Mouse (Mus musculus): ENCODE measurements at regions not wholly inside any gene's neighbourhood (a gene's known extent, or its start where the extent isn't known, plus 50 kb on each side); places are given as distances from the start of the nearest gene placed in this dataset.

DNA sequence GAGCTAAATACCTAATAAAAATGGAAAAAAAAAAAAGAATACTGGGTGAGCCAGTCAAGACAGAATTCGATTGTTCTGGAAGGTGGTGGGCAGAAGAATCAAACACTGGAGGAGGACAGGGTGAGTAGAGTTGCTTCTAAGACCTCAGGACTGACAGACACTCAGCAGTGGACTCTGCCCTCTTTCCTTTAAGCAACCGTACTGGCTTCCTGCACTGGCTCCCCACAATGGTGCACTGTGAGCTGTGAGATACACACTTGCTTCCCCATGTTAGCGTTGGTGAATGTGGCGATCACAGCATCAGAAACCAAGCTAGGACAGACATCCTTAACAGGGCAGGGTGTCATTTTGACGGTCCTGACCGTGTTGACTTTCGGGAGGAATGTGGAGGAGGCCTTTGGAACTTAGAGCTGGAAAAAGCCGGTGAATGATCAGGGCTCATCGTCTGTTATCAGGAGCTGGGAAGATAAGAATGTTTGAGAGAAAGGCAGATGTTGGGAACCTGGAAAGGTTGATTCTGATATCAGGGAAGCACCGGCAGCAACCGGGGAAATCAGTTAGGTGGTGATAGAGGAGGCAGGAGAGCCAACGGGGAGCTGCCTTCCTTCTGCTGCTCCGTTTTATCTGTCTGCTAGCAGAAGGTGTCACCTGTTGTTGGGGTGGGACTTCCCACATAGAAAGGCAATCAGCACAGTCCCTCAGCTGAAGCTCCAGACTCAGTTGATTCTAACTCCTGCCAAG lies 254.8 kb downstream of the Ajap1 start:
- DNase-seq (ENCODE audit: low spot score in 2 of 2): no peak

DNA sequence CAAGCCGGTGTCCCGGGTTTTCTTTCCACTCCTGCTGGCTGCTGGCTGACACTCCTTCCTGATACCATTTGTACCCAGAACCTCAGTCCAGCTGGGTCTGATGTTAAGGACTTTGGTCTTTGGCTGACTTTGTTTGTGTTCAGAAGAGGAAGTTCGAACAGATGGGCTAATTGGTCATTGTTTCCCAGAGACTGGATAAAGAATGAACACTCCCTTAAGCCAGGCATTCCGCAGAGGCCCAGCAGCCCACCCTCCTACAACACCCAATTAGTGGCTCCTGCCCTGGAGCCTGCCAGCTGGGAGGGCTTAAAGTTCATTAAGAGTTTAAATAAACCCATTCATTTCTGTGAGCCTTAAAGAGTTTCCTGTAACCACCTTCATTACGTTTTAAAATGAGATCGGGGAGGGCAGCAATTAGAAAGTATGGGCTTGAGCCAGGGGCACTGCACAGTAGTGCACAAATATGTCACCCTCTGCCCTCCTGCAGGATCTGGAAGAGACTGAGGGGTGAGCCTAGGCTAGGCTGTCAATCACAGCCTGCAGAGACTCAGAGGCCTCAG lies 257.9 kb downstream of the Ajap1 start:
- no peak for DNase-seq (ENCODE audit: low spot score in 2 of 2)

DNA sequence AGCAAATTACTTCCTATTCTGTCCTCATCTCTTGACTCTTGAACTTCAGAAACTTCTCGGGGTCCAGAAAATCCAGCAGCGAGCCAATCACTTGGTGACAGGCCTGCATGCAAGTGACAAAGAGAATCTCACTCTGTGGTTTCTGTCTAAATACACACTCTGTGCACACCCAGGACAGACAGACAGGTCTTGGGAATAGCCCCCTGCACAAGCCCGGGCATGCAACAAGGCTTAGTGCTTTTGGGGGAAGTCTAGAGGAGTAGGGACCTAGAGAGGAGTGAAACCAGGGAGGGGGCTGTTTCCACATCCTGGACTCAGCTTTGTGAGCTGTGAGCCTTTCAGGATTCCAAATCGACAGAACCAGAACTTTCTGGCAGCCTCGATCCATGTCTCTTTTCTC lies 259.6 kb downstream of the Ajap1 start:
- no peak for DNase-seq (ENCODE audit: low spot score in 2 of 2)

DNA sequence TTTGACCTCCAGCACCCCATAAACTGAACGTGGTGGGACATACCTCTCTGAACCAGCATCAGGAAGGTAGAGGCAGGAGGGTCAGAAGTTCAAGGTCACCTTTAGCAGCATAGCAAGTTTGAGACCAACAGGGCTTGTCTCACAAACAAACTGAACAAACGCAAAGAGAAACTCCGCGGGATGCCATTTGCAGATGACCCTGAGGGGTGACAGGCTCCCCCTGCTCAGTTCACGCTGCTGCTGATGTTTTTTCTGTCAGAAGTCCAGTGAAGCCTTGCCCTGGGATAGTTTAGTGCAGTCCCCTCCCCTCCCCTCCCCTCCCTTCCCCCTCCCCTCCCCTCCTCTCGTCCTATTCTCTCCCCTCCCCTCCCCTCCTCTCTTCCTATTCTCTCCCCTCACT lies 262.1 kb downstream of the Ajap1 start:
- no peak for DNase-seq (ENCODE audit: low spot score in 2 of 2)

DNA sequence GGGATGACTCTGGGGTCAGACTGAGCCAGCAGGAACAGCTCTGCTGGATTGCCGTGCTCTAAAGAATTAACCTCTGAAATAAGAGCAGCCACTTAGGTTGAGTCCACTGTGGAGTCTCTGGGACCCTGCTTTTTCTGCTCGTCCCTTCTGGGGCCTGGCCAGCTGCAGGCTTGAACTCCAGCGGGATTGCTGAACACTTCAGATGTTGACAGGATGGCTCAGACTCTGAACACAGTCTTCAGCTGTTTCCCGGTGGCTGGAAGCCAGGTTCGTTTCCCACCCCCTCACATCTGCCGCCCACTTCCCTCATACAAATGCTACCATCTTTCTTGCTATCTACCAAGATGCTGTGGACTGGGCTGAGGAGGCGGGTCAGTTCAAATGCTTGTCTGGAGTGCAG lies 262.5 kb downstream of the Ajap1 start:
- DNase-seq (ENCODE audit: low spot score in 2 of 2): no peak

DNA sequence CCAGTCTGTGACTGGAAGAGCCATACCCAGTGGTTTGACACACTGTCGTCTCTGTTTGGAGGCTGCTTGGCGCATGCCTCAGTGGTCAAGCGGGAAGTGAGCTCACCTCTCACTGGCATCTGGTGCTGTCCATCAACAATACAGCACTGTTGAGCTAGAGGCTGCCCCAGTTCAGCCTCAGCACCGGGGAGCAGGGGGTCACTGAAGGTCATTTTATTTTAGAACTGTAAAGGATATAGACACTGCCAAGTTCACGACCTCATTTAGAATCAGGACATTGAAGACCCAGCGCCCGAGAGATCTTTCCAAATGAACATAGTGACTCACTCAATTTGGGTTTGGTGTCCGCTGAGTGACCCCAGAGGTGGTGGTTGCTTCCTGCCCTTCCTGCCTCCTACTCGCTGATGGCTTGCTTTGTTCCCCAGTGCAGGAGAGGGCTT lies 265.1 kb downstream of the Ajap1 start:
- DNase-seq (ENCODE audit: low spot score in 2 of 2): no peak

DNA sequence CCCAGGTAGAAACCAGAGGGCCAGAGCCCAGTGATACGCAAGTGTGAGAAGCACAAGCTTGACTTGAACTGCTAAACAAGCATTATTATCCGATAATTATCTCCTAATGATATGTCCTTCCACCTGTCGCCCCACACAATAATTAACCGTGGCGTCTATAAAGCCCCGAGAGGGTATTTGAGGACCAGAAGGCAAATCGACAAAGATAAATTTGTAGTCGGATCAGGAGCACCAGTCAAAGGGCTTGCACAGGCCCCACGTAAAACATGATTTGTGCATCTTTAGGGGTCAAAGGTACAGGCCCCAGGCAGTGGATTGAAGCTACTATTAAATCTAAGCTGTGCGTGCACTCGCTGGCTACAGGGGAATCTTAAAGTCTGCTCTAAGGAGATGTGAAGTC lies 270.5 kb downstream of the Ajap1 start:
- no peak for DNase-seq (ENCODE audit: low spot score in 2 of 2)

DNA sequence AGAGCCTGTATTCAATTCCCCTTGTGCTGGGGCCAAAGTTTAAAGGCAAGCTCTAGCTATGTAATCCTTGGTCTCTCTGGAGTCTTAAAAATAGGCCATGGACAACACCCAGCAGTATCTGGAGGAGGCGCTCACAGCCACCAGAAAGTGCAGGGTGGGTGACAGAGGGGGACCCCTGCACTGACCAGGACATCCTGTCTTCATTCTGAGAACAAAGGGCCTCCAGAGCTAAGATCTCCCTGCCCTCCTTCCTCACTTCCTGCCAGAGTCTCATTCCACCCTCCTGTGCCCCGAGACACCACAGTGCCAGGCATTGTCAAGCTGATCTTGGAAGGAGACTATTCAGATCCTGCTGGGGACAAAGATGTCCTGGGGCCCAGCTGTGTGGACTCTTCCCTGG lies 273.8 kb downstream of the Ajap1 start:
- no peak for DNase-seq (ENCODE audit: low spot score in 2 of 2)

DNA sequence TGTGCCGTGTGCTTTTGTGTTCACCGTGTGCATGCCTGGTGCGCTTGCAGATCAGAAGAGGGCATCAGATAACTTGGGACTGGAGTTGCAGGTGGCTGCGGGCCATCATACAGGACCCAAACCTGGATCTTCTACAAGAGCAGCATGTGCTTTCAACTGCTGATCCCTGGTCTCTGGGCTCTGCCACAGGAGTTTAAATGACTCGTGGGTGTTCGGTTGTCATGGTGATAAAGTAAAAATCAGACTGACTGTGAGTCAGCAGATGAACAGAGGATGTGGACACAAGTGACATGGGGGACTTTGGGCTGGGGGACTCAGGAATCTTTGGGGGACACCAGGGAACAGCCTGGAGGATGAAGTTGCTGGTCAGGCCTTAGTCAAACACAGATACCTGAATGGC lies 274.4 kb downstream of the Ajap1 start:
- no peak for DNase-seq (ENCODE audit: low spot score in 2 of 2)

DNA sequence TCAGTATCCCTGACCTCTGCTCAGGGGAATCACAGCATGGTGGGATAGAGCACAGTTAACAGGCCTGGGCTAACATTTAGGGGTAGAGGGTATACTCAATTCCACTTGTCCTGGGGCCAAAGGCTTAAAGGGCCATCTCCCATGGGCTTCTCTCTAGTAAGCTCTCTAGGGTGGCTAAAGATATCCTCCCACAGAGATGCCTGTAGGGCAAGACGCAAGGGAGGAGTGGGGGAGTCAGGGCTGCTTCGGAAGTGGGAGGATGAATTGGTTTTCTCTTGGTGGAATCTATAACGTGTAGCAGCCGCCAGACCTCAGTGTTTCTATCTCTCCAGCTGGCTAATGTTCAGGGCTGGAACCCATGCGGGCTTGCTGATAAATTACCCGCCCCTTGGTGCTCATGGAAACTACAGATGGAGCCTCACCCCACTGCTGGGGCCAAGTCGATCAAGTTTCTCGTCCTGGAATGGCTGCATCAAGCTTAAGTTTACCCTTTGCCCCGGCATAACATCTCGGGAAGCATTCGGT lies 275.0 kb downstream of the Ajap1 start:
- no peak for DNase-seq (ENCODE audit: low spot score in 2 of 2)

DNA sequence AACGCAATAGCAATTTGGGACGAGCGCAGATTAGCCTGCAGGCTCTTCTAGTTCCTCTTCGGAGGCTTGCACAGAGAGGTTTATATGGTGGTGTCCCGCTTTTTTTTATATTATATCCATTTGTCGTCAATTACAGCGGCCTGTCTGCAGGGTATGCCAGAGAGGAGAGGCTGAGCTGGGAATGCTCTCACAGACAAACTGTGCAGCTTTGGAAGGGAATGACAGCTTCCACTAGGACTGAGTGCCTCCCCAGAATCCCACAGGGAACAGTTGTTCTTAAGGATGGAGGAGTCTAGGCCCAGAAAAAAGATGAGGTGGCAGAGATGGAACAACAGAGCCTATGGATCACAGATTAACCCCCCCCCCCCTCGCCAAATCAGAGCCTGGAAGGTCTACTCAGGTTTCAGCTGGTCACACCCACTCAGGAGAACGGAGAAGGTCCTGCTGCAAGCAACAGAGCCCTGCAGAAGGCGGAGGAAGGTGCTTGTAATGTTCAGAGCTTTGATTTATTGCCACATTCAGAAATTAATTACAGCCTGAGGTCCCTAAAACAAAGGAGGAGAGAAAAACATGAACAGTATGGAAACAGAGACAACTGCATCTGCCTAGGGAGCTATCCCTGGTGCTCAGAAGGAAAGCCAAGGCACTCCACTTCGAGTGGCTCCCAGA lies 275.7 kb downstream of the Ajap1 start:
- DNase-seq (ENCODE audit: low spot score in 2 of 2): no peak

DNA sequence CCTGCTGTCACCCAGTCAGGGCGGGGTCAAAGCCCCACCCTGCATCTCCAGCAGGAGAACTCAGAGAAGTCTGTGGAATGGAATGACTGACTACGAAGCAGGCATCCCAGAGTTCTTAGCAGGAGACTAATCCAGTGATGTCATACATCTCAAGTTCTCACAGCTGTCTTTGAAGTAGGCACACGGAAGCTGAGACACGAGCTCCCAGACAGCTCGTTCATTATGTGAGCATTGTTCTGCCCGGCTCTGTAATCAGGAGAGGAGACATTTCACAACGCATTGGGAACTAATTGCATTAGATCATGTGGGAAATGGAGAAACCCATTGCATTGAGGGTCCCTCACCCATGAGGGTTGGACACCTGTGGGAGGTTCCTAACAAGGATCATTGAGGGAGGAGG lies 277.8 kb downstream of the Ajap1 start:
- DNase-seq (ENCODE audit: low spot score in 2 of 2): no peak

DNA sequence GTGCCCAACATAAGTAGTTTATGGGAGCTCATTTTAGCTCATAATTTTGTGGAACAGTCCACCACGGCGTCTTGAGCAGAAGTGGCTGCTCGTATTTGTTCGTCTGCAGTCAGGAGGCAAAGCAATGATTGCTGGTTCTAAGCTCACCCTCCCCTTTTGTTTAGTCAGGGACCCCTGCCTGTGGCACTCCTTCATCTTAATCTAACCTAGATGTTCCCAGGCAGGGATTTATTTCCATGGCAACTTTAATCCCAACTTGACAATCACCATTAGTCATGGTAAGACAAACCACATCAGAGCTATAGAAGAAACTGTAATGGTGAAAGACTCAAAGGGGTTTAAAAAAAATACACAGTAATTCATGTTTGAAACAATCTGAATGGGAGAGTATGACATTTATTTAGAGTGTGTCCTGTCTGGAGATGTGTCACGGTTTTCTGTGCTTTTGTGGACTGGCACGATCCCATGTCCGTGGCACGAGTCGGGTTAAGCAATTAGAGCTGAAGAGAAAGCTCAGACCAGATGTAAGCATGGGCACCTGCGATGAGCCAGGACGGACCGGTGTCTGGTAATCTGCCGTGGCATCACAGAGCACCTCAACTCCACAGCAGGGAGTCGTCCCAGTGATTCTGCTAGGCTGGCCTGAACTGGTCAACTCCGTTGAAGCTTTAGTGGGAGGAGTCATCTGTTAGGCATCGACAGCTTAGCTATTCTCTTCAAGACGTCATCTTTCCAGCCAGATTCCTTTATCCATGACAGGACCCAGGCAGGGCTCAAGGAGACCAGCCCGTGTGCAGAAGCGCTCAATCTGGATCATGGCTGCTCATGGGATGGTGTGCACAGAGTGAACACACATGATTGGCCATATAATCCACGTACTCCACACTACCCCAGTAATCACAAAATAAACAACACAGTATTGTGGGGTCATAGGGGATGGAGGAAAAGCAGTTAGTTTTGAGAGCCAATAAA lies 281.5 kb downstream of the Ajap1 start:
- DNase-seq (ENCODE audit: low spot score in 2 of 2): no peak

DNA sequence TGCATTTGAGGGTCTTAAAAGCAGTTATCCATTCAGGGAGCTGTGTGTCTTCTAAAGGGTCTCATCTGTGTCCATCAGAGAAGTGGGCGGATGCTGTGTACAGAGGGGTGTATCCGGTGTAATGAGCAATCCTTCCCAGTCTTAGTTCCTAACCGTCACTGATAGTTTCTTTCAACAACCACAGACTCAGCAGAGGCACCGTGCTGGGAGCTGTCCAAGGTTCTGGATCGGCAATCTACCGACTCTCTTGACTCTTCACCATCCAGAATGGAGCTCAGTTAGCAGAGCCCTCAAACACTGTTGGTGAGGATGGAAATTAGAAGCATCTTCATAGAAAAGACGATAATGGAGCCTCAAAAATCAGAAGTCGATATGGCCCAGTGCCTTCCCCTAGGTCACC lies 293.1 kb downstream of the Ajap1 start:
- DNase-seq (ENCODE audit: low spot score in 2 of 2): peak in 1 of 2 experiments; percentile 27

DNA sequence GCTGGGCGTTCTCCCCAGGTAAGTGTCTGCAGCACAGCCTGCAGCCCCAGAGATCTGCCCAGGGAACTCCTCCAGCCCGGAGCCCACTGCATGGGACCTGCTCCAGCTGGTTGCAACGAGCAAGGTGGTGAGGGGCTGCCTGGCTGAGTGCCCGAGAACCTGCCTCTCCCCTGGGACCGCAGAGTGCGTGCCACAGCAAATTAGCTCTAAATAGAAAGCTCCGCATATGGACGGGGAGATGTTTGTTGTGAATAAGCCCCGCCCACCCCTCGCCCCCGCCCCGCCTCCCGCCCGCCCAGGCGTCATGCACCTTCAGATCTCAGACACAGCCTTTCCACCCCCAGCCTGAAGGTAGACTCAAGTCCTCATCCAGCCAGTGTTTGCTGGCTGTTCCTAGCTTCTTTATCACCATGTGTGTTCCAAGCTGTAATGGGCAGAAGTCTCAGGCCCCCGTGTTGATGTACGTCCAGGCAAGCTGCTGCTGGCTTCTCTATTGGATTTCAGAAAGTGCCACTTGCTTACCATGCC lies 294.0 kb downstream of the Ajap1 start:
- DNase-seq (ENCODE audit: low spot score in 2 of 2): no peak

DNA sequence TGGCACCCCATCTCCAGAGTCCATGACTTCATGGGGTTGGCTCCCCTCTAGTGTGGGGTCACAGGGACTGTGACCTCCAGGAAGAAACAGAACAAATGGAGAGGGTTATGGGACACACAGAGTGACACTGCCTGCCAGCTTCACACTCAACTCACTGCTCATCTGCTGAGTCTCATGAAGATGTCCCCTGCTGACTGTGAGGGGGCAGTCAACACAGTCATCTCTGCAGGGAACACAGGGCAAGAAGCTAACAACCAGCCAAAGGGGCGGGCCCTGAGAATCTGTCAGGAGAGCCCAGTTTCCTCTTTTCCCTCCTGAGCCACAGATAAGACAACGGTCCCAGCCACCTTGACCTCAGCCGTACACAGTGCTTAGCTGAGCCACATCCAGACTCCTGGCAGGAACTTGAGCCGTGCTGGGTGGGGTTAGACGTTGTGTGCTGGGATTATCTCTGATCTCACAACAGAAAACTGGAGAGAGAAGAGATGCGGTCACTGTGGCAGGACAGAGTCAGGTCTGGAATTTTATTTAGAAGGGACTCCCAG lies 294.6 kb downstream of the Ajap1 start:
- DNase-seq (ENCODE audit: low spot score in 2 of 2): no peak

DNA sequence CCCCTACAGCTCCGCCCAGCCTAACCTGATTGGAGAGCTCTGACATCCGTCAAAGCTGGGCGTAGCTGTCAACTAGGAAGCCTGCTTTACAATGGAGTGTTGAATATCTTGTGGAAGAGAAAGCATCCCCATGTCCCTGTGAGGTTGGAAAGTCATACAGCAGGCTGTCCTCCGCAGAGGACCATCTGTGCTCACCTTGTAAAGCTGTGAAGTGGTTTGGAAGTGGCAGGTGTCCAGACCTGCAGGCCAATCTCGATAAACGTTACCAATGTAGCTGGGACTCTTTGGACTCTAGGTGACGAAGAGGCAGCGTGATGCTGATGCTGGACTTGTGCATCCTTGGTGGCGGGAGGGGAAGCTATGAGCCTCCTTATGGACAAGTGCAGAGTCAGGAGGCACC lies 305.1 kb downstream of the Ajap1 start:
- DNase-seq (ENCODE audit: low spot score in 2 of 2): no peak

DNA sequence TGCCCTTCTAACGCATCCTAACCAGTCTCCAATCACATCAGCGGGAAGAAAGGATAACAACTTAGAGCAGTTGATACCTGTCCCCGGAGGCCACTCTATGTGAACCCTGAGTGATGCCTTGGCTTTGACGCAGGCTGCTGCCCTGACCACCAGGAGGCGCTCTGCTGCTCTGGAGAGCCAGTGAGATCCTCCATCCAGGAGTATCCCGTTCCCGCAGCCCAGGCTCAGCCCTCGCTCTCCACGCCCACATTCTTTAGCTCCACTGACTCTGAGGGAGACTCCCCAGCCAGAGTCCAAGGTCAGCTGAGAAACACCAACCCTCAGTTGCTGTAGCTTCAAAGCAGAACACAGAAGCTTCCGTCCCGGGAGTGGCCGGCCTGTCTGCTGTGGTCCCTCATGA lies 307.0 kb downstream of the Ajap1 start:
- DNase-seq (ENCODE audit: low spot score in 2 of 2): no peak

DNA sequence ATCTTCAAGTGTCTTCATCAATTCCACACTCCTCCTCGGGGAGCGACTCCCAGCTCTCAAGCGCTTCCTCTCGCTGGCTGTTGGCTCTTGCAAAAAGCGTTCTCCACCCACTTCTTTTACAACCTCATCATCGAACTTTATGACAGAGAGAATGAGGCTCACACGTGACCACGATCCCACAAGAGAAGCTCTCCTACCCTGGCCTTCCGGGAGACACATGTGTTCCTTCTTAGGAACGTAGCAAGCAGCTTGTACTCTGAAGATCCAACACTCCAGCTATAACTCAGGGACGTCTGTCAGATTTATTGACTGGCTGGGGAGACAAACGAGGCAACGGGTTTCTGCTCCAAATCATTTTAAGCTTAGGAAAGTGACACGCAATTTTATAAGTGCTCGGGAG lies 307.5 kb downstream of the Ajap1 start:
- DNase-seq (ENCODE audit: low spot score in 2 of 2): no peak

DNA sequence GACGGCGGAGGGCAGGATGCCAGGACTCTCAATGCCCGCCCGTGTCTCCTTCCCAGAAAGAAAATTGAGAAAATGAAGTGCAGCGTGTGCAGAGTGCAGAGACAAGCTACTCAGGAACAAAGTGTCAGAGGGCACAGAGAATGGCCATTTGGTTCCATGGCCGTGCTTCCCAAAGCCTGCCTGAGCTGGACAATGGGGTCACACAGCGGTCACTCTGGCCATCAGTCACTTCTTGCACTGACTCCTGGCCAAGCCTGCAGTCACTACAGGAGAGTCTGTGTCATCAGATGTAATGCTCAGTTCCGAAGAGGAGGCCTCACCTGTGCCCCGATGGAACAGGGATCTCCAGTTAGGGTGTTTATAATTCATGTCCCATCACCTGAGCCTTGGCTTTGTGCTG lies 312.6 kb downstream of the Ajap1 start:
- DNase-seq (ENCODE audit: low spot score in 2 of 2): no peak

DNA sequence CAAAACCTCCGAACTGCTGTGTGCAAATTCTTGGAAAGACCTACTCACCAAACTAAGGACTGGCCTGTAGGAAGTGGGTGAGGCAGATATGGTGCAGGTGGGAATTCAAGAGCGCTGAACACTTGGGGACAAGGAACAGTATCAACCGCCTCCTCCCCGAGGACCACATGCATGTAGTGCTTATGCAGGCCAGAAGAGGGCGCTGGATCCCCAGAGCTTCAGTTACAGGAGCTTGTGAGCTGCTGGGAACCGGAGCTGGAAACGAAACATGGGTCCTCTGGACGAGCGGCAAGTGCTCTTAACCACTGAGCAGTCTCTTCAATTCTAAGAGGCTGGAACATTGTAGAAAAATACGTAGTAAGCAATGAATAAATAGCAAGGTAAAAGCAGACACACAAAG lies 317.8 kb downstream of the Ajap1 start:
- DNase-seq (ENCODE audit: low spot score in 2 of 2): no peak
